Mouse (Mus musculus) spleen, adult 2 months (tissue): ENCODE data around the gene Smg6. TPM values are rescaled to one million over a fixed set of nuclear protein-coding genes. Genes with fewer than 3 reads are reported as not detected.

Experiments
- DNase-seq, 2 experiments: peaks; one replicate each; pipeline versions ENCODE4 v3.0.0 to v3.0.0-alpha.2; 2012 to 2021; ENCODE audit warnings: low spot score in 2 of 2, low read depth in 1 of 2
- H3K27ac ChIP-seq: fragments of 200-500 bp; 2 replicates; pipeline ENCODE4 v1.5.1; 2012; ENCODE audit warnings: low read length, inconsistent platforms; ENCODE audit not compliant: insufficient read depth
- H3K27me3 ChIP-seq: fragments of 200-500 bp; 2 replicates; pipeline ENCODE4 v1.6.1; 2012; ENCODE audit warnings: mild to moderate bottlenecking, moderate library complexity, low read length, inconsistent platforms; ENCODE audit not compliant: control insufficient read depth, insufficient read depth
- H3K36me3 ChIP-seq: fragments of 200-500 bp; 2 replicates; pipeline ENCODE4 v1.6.1; 2012; ENCODE audit warnings: mild to moderate bottlenecking, low read length, inconsistent platforms; ENCODE audit not compliant: control insufficient read depth, insufficient read depth
- H3K4me1 ChIP-seq: fragments of 200-500 bp; 2 replicates; pipeline ENCODE4 v1.6.1; 2011; ENCODE audit warnings: inconsistent platforms; ENCODE audit not compliant: control insufficient read depth, insufficient read depth, insufficient read length
- H3K4me3 ChIP-seq: fragments of 200-500 bp; 2 replicates; pipeline ENCODE4 v1.5.1; 2011; ENCODE audit warnings: mild to moderate bottlenecking, inconsistent platforms; ENCODE audit not compliant: insufficient read depth, insufficient read length; ENCODE audit errors: extremely low read depth
- CTCF ChIP-seq: fragments of 200-500 bp; IDR thresholded peaks from 2 replicates; pipeline ENCODE4 v1.5.1; 2011; ENCODE audit warnings: mild to moderate bottlenecking, inconsistent platforms; ENCODE audit not compliant: insufficient read depth, insufficient read length, insufficient replicate concordance; ENCODE audit errors: extremely low read depth
- POLR2A ChIP-seq: fragments of 200-500 bp; IDR thresholded peaks from 2 replicates; pipeline ENCODE4 v1.6.1; 2011; ENCODE audit warnings: low read depth, low read length, inconsistent platforms
- WGBS: fragments of 180-500 bp; shearing (Covaris S2); methylation state at CpG from one replicate; pipeline ENCODE4 v1.1.7; 2018; 5-methylcytosine and 5-hydroxymethylcytosine counted together
- polyA plus RNA-seq: library from polyadenylated mRNA; depleted of rRNA; stranded (reverse); fragments of >200 nt; gene quantifications from 2 replicates; pipeline ENCODE4 v1.2.3, GENCODE M21; 2012

Gene Smg6
- polyA plus RNA-seq, 1 experiment: 28.6 TPM

DNA sequence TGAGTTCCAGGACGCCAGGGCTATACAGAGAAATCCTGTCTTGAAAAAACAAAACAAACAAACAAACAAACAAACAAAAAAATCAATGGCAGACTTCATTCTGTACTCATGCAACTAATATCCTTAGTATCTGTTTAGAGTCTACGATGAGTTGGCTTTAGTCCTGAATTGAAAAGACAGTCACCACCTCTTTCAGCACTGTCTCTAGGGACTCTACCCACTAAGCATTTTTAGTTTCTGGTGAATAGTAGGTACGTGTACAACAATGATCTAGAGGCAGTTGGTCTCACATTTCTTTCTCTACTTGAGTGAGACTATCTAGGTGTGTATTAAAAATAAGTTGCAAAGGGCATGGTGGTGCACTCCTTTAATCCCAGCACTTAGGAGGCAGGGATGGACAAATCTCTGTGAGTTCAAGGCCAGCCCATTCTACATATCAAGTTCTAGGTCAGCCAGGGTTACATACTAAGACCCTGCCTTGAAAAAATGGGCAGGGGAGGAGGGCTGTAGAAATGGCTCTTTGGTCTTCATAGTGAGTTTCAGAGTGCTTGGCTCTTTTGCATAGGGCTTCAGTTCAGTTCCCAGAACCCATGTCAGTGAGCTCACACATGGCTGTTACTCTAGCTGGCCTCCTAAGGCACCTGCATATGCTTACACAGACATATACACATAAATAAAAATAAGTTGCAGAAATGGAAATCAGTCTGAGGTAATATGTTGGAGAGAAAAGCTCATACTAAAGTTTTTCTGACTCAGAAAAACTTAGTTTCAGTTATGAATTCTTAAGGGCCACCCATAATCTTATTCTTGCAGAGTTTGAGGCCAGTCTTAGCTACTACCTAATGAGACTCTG lies 51.4 kb downstream of the Smg6 start:
- Histone ChIP-seq H3K4me3 (no peak overlapping the region), H3K27ac (no peak overlapping the region), H3K27me3 (no peaks in the 10 kb centered on the region), H3K36me3 (peaks cover 2% of the 10 kb centered on the region), H3K4me1 (peaks cover 2% of the 10 kb centered on the region; the same call in 1 of the 2 replicates)
- TF ChIP-seq CTCF: no peak
- no peak for TF ChIP-seq POLR2A
- DNase-seq: no peak
- WGBS: 76% methylated on average over 3 of the region's 3 CpGs

DNA sequence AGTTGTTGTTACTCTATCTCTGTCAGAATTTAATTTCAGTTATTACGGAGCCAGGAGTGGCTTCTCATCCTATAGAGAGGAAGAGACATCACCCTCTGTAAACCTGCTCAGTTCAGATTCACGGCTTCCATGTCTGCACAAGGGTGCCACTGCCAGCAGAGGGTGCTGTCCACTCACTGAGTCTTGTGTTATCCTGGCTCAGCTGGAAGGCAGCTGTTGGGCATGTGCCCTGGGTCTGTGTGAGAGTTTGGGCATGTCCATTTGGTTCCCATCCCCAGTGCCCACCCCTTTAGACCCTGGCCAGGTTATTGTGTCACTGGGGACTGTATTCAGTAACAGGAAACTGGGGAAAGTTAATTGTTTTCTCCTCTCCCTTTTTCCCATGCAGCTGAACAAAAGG lies 55.8 kb downstream of the Smg6 start:
- no peak overlapping the region for H3K27ac ChIP-seq
- TF ChIP-seq CTCF (peak; percentile 94; the same call in 1 of the 2 replicates), POLR2A (no peak)
- DNase-seq: peak; percentile 41 to 72
- H3K27me3 ChIP-seq: no peaks in the 10 kb centered on the region
- no peaks in the 10 kb centered on the region for H3K4me1 ChIP-seq
- peaks cover 6% of the 10 kb centered on the region for H3K36me3 ChIP-seq
- no peak overlapping the region for H3K4me3 ChIP-seq
- 38% methylated on average over 2 of the region's 2 CpGs for WGBS

DNA sequence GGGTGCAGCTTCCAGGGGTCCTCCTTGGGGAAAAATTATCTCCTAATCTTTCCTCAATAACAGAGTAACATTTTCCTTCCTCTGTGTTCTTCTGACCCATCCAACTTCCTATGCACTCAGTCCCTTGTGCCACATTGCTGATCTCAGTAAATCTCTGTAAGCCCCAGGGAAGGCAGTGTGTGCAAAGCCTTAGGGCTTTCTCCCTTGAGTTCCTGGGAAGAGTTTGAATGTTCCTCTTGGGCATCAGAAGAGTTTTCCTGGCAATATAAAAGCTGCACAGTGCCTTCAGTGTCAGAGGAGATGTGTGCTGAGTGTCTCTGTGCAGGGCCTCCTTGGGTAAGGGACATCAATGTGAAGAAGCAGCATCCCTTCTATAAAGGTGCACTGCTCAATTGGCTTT lies 56.6 kb downstream of the Smg6 start:
- Histone ChIP-seq H3K36me3 (peaks cover 6% of the 10 kb centered on the region), H3K4me3 (no peak overlapping the region), H3K27ac (no peak overlapping the region), H3K4me1 (no peaks in the 10 kb centered on the region), H3K27me3 (no peaks in the 10 kb centered on the region)
- no peak for DNase-seq
- TF ChIP-seq POLR2A (no peak), CTCF (no peak)

DNA sequence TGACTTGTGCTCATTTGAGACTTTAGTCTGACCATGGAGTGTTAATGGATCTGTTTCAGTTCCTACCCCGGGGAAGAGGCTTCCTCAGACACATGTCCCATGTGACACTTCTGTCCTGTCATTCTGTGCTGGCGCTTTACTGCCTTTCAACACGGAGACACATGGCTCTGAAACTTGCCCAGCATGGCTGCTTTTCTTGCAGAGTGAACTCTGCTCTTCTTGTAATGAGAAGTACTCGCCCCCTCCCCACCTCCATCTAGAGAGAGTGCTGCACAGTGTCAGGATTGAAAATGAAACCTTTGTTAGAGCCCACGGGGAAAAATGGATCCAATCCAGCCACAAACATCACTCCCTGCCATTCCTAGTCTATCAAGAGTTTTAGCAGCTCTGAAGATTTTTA lies 62.5 kb downstream of the Smg6 start:
- Histone ChIP-seq H3K4me1 (no peaks in the 10 kb centered on the region), H3K27me3 (no peaks in the 10 kb centered on the region), H3K36me3 (peaks cover 14% of the 10 kb centered on the region), H3K4me3 (no peak overlapping the region), H3K27ac (no peak overlapping the region)
- 65% methylated on average over 5 of the region's 5 CpGs for WGBS
- no peak for DNase-seq
- TF ChIP-seq POLR2A: no peak
- TF ChIP-seq CTCF: no peak

DNA sequence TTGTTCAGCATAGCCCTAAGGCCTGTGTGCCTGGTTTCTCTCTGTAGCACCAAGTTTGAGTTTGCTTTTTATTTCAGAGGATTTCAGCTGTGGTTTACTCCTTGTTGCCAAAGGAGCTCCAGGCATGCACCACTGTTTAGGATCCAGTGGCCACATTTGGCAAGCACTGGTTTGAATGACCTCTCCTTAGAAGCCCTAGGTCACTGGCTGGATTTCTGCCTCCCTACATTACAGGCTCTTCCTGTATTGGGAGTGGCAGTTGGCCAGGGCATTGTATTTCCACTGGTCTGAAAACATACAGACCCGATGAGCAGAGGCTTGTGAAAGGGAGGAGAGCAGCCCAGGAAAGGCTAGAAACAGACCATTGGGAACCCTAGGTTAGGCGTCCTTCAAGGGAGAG lies 63.4 kb downstream of the Smg6 start:
- H3K27ac ChIP-seq: no peak overlapping the region
- TF ChIP-seq CTCF (no peak), POLR2A (no peak)
- no peak overlapping the region for H3K4me3 ChIP-seq
- no peak for DNase-seq
- WGBS: 77% methylated on average over 2 of the region's 2 CpGs
- H3K4me1 ChIP-seq: no peaks in the 10 kb centered on the region
- no peaks in the 10 kb centered on the region for H3K27me3 ChIP-seq
- H3K36me3 ChIP-seq: peaks cover 12% of the 10 kb centered on the region

DNA sequence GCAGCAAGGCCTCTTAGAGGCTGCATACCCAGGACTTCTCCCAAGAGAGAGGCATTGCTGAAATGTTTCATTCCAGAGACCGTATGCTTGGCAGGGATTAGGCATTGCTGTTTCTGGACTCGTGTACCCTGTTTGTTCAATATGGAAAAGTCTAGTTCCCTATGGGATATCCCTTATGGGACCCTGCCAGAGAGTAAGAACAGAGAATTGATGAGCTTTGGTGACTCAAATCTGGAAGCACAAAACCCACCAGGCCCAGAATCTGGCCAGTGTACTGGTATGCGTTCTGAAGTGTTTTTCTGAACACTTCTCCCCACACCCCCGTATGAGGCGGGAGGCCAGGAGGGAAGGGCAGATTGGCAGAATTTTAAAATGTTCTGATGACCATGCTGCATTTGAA lies 64.9 kb downstream of the Smg6 start:
- TF ChIP-seq POLR2A: no peak
- no peak for TF ChIP-seq CTCF
- no peak for DNase-seq
- H3K4me3 ChIP-seq: no peak overlapping the region
- no peaks in the 10 kb centered on the region for H3K27me3 ChIP-seq
- no peak overlapping the region for H3K27ac ChIP-seq
- peaks cover 3% of the 10 kb centered on the region; the same call in 1 of the 2 replicates for H3K4me1 ChIP-seq
- 92% methylated on average over 5 of the region's 5 CpGs for WGBS
- H3K36me3 ChIP-seq: peaks cover 12% of the 10 kb centered on the region

DNA sequence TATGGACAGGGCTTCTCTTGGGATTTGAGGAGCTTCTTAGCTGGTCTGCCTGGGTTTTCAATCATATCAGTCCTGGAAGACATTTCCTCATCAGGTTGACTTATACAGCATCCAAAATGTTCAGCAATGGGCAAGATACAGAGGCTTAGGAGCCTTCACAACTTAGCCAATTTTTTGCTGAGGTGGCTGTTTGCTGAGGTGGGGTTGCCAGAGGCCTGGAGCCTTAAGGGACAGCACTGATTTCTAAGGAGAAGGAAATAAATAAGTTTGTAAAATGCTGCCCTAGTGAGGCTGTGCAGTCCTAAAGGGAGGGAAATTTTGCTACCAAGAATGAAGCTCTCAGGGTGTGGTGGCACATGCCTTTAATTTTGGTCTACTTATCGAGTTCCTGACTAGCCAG lies 65.7 kb downstream of the Smg6 start:
- 100% methylated on average over 1 of the region's 1 CpGs for WGBS
- no peak for DNase-seq
- no peaks in the 10 kb centered on the region for H3K27me3 ChIP-seq
- TF ChIP-seq POLR2A (no peak), CTCF (no peak)
- H3K27ac ChIP-seq: no peak overlapping the region
- H3K4me1 ChIP-seq: peaks cover 3% of the 10 kb centered on the region; the same call in 1 of the 2 replicates
- H3K36me3 ChIP-seq: peaks cover 14% of the 10 kb centered on the region
- H3K4me3 ChIP-seq: no peak overlapping the region
